Mouse (Mus musculus) olfactory bulb, adult 2 months (tissue): ENCODE results near the gene Foxp4. TPM values are rescaled to one million over a fixed set of nuclear protein-coding genes. Genes with fewer than 3 reads are reported as not detected.

Source experiments
- H3K27ac ChIP-seq: fragments of 200-500 bp; 2 replicates; pipeline ENCODE4 v1.5.1; 2012; ENCODE audit warnings: low read depth, low read length; ENCODE audit not compliant: insufficient read depth
- H3K4me1 ChIP-seq: fragments of 200-500 bp; 2 replicates; pipeline ENCODE4 v1.6.1; 2012; ENCODE audit warnings: low read length; ENCODE audit not compliant: control insufficient read depth, insufficient read depth
- H3K4me3 ChIP-seq: fragments of 200-500 bp; 2 replicates; pipeline ENCODE4 v1.5.1; 2012; ENCODE audit warnings: mild to moderate bottlenecking, low read depth, low read length, moderate library complexity; ENCODE audit not compliant: insufficient read depth
- CTCF ChIP-seq: fragments of 200-500 bp; IDR thresholded peaks from 2 replicates; pipeline ENCODE4 v1.5.1; 2012; ENCODE audit warnings: low read depth, mild to moderate bottlenecking, low read length, moderate library complexity; ENCODE audit not compliant: insufficient read depth
- POLR2A ChIP-seq: fragments of 200-500 bp; IDR thresholded peaks from 2 replicates; pipeline ENCODE4 v1.6.1; 2012; ENCODE audit warnings: mild to moderate bottlenecking, low read depth, low read length, moderate library complexity; ENCODE audit not compliant: insufficient read depth
- WGBS: fragments of 180-500 bp; shearing (Covaris S2); methylation state at CpG from one replicate; pipeline ENCODE4 v1.1.7; 2018; 5-methylcytosine and 5-hydroxymethylcytosine counted together
- polyA plus RNA-seq: library from polyadenylated mRNA; stranded (reverse); fragments of >200 nt; gene quantifications from 2 replicates; pipeline ENCODE4 v1.2.4, GENCODE M21; 2012; ENCODE audit warnings: low replicate concordance; ENCODE audit not compliant: missing spikeins, insufficient read depth, insufficient read length

The Foxp4 gene
- polyA plus RNA-seq, result not detected in 2 replicates

- under 1% methylated on average over 91 of the region's 91 CpGs for WGBS
- Histone ChIP-seq H3K4me1 (peaks cover 26% of the 10 kb centered on the region), H3K4me3 (peak within 1 kb of the TSS; percentile 73), H3K27ac (no peak within 1 kb of the TSS)
- TF ChIP-seq POLR2A (no peak), CTCF (no peak)
These were observed at the start of gene Foxp4 for GRCm38 (mm10) chr17:47924383-47925339. Gene Foxp4, minus strand, starts transcription at chr17:47924645.

GRCm38 (mm10) chr17:47973563-47974472 lies 49.4 kb upstream of the Foxp4 start:
- H3K4me3 ChIP-seq, result peak overlapping the region; percentile 37
- WGBS, result 7% methylated on average over 61 of the region's 61 CpGs

GRCm38 (mm10) chr17:47965885-47966505 lies 41.5 kb upstream of the Foxp4 start:
- H3K27ac ChIP-seq, result no peak overlapping the region
- no peak for TF ChIP-seq CTCF
- TF ChIP-seq POLR2A, result no peak
- no peak overlapping the region for H3K4me3 ChIP-seq
- no peaks in the 10 kb centered on the region for H3K4me1 ChIP-seq
- 60% methylated on average over 12 of the region's 12 CpGs for WGBS

More at GRCm38 (mm10) chr17:47973563-47974472, 49.4 kb upstream of the Foxp4 start:
- H3K4me1 ChIP-seq, result peaks cover 26% of the 10 kb centered on the region
- H3K27ac ChIP-seq, result no peak overlapping the region
- TF ChIP-seq POLR2A (no peak), CTCF (no peak)

GRCm38 (mm10) chr17:47958046-47958790 lies 33.8 kb upstream of the Foxp4 start:
- 63% methylated on average over 10 of the region's 10 CpGs for WGBS
- H3K4me3 ChIP-seq, result no peak overlapping the region
- H3K4me1 ChIP-seq, result 0 out of 2 replicates have a peak, but pooled peaks cover under 1% of the 10 kb centered on the region
- no peak overlapping the region for H3K27ac ChIP-seq
- TF ChIP-seq POLR2A (no peak), CTCF (no peak)

GRCm38 (mm10) chr17:47956486-47956885 lies 32.0 kb upstream of the Foxp4 start:
- peaks cover 16% of the 10 kb centered on the region for H3K4me1 ChIP-seq
- H3K4me3 ChIP-seq, result no peak overlapping the region
- H3K27ac ChIP-seq, result no peak overlapping the region
- TF ChIP-seq CTCF (no peak), POLR2A (no peak)
- over 99% methylated on average over 8 of the region's 8 CpGs for WGBS

GRCm38 (mm10) chr17:47955054-47955741 lies 30.8 kb upstream of the Foxp4 start:
- 77% methylated on average over 12 of the region's 12 CpGs for WGBS
- peaks cover 16% of the 10 kb centered on the region for H3K4me1 ChIP-seq
- no peak for TF ChIP-seq POLR2A
- no peak for TF ChIP-seq CTCF
- H3K4me3 ChIP-seq, result no peak overlapping the region
- H3K27ac ChIP-seq, result no peak overlapping the region

GRCm38 (mm10) chr17:47953231-47953630 lies 28.8 kb upstream of the Foxp4 start:
- H3K4me3 ChIP-seq, result no peak overlapping the region
- peaks cover 16% of the 10 kb centered on the region for H3K4me1 ChIP-seq
- no peak overlapping the region for H3K27ac ChIP-seq
- WGBS, result 49% methylated on average over 5 of the region's 5 CpGs
- TF ChIP-seq CTCF (no peak), POLR2A (no peak)
